Mouse (Mus musculus): Measurements from ENCODE around the gene Timd4. TPM values are rescaled to one million over a fixed set of nuclear protein-coding genes. Genes with fewer than 3 reads are reported as not detected.

The Timd4 gene
- total RNA-seq, 1 experiment from 2014 or later, result not detected

Other genes starting within 250 kb of the Timd4 start
- not detected in 2 replicates for gene BC053393, start 239.3 kb upstream of the Timd4 start, total RNA-seq (2017)
- not detected in 2 replicates for gene Dppa1, start 181.5 kb upstream of the Timd4 start, total RNA-seq (2017)
- not detected in 2 replicates for gene Timd2, start 103.7 kb upstream of the Timd4 start, total RNA-seq (2017)
- gene Havcr1, start 75.7 kb upstream of the Timd4 start, total RNA-seq (2017), result not detected in 2 replicates